Mouse (Mus musculus) gastrocnemius, postnatal 14 days (tissue): ENCODE data around the gene Tgif1. TPM values are rescaled to one million over a fixed set of nuclear protein-coding genes. Genes with fewer than 3 reads are reported as not detected.
"Not testable (repeated sequence)": the region's sequence is repeated elsewhere in the genome, so short reads cannot be mapped to it uniquely, and the experiment has no call there.

Source experiments
- DNase-seq: peaks from one replicate; pipeline ENCODE4 v3.0.0; 2021; ENCODE audit warnings: mixed read lengths
- intact Hi-C: fragments of 180-260 bp; cut with DNase I; formaldehyde crosslinking; loops from one replicate; pipeline ENCODE4 v1.15.1; 2025; ENCODE audit warnings: low total_unique reads
- total RNA-seq, 2 experiments: library from RNA; stranded (reverse); gene quantifications; 2 replicates each; pipeline ENCODE4 v1.2.3; 2021

The Tgif1 gene
- total RNA-seq, 2 experiments from 2014 or later, result 7.2 to 7.3 TPM

DNA sequence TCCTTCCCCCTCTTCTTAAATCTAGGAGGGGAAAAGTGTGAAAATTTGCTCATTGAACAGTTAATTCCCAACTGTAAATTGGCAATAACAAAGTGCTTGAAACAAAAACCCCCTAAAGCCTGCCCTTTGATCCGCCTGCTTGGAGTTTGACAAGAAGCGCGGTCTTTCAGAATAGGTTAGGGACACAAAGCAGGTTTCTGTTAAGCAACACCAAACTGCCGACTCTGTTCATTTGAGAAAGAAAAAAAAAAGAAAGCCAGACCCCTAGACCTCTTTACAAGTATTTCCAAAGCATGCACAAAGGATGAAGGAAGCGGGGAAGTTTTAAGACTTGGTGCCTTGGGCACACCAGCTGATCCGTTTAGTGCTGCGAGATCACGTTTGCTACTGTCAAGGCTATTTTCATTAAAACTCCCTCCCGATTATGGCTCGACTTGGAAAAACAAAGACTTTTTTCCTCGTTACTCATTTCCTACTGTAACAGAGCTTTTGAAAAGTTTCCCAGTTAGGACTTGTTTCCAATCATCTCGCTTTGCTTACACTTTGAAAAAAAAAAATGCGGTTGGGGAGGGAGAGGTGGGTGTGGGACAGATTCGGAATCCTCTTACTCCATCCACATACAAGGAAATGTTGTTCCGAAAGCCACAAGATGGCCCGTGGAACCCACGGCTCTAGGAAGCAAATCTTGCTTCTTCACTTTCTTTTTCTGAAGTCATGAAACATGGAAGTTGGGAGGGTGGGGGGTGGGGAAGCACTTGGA is 5.4 kb downstream of the Tgif1 start:
- no peak for DNase-seq
- intact Hi-C loops, result loop anchor here (5.0 kb wide), 1 partner anchor 119 kb away; no protein-coding TSS in a partner anchor

DNA sequence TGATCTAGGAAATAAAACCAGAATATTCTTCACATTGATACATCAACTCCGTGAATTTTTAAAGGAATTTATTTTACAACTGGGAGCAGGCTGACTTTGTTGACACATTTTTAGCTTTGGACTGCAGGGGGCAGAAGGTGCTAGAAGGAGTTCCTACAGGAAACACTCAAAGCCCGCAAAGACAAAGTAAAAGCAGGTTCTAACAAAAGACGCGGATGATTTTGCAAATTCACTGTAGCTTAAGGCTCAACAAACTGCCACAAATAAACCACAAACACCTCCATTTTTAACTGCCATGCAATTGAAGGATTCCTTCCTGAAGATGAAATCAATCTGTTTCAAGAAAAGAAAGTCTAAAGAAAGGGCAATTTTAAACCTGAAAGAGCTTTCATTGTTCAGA is 6.3 kb downstream of the Tgif1 start:
- no peak for DNase-seq
- intact Hi-C loops, result loop anchor here (5.0 kb wide), 1 partner anchor 120 kb away; no protein-coding TSS in a partner anchor

- intact Hi-C loops, result loop anchor here (5.0 kb wide), 1 partner anchor 121 kb away; no protein-coding TSS in a partner anchor
- no peak for DNase-seq
Measured at GRCm38 (mm10) chr17:70846111-70846644, 7.2 kb downstream of the Tgif1 start.

GRCm38 (mm10) chr17:70845543-70845942 is 7.8 kb downstream of the Tgif1 start:
- no peak for DNase-seq
- intact Hi-C loops, result loop anchor here (5.0 kb wide), 1 partner anchor 122 kb away; no protein-coding TSS in a partner anchor

DNA sequence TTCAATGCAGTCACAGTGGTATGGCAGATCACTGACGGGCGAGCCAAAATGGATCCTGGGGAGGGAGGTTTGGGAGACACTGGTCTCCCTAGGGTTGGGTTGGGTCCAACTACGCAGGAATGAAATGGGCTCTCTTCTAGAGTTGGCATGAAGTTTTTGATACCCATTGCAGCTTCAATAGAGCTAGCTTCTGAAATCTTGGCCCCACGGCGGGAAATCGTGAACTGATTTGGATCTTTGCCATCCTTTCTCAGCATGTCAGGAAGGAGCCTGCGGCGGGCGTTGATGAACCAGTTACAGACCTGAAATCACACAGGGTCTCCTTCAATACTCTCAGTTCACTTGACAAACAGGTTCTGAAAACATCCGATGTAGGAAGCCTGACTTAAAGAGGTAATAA is 8.4 kb downstream of the Tgif1 start:
- intact Hi-C loops, result loop anchor here (5.0 kb wide), 1 partner anchor 122 kb away; no protein-coding TSS in a partner anchor

GRCm38 (mm10) chr17:70843252-70843651 is 10.1 kb downstream of the Tgif1 start:
- DNase-seq, result no peak
- intact Hi-C loops, result no loop called here

More for the DNA sequence above, 8.4 kb downstream of the Tgif1 start:
- no peak for DNase-seq

- DNase-seq, result no peak
- intact Hi-C loops, result no loop called here
Measured at GRCm38 (mm10) chr17:70838533-70838932, 14.8 kb downstream of the Tgif1 start.

DNA sequence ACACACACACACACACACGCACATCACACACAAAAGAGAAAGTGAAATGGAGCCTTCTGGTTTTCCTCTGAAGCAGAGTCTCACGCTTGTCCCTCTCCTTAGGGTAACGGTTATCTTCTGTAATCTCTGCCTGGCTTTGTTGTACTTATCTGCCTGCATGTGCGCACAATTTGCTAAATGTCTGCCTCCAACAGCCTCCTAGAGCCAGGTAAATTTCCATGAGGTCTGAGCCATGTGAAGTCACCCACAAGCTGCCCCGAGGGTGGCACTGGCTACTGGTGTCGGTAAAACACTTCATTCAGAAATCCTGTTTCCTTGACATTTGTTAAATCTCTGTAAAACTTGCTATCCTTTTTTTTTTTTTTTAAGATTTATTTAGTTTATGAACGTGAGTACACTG is 15.3 kb downstream of the Tgif1 start:
- no peak for DNase-seq
- intact Hi-C loops, result no loop called here

DNA sequence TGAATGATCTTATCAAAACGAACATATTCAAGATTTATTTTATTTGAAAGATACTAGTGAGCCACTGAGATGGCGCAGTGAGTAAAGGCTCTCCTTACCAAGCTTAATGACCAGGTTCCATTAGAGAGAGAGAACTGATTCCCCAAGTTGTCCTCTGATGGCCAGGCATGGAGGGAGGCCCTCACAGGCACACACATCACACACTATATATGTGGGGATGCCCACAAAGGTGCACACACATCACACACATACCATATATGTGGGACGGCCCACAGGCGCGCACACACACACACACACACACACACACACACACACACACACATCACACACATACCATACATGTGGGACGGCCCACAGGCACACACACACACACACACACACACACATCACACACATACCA is 15.9 kb downstream of the Tgif1 start:
- intact Hi-C loops, DNase-seq: not testable (repeated sequence)

- intact Hi-C loops, result no loop called here
- DNase-seq, result no peak
Measured at GRCm38 (mm10) chr17:70836820-70837219, 16.5 kb downstream of the Tgif1 start.

DNA sequence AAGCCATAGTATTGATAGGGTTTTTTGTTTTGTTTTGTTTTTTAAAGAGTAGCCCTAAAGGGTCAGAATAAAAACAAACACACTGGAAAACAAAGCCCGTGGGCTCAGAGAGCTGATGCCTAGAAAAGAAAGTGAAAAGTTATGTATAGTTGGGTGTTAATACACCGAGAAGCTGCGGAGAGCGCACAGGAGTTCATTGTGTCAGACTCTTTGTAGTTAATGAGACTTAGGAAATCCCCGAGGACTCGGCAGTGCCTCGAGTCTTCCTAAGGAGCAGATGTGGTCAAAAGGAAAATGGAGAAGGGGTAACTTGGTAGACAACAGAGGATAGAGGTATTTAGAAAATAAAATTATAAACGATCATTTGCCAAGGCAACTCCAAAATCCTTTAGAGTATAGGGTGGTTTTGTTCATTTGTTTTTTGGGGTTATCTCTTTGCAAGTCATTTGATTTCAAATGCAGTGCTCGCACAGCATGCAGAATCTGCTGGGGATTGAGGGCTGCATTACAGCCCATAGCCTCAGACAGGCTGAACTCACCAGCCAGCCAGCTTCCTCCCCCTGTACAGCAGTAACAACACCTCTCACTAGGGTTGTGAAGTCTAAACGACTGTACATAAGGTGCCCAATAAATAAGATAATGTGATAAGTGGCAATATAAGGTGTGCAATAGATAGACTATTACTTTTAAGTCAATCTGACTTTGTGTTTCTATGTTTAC is 18.1 kb downstream of the Tgif1 start:
- intact Hi-C loops, result no loop called here
- DNase-seq, result no peak

DNA sequence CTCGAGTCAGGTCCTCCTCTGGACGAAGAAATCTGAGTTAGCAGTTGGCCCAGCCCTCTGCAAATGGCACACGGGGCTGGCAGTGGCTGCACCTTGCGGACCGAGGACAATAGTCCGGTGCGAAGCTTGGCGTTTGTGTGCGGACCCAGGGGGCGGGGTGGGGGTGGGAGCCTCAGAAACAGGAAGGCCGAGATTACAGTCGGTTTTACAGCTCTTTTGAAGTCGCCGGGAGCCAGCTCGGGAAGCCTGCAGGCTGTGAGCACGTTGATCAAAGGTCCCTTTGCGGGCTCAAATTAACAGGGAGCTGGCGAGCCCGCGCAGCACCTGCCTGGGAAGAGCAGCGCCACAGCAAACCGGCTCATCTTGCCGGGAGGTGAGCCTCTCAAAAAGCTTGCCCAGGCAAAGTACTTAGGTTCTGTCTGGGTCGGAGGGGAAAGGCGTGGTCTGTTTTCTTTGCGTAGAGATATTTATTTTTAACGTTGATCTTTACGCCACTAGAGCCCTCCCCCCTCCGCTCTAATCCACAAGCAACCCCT is 18.8 kb downstream of the Tgif1 start:
- no peak for DNase-seq
- intact Hi-C loops, result no loop called here

DNA sequence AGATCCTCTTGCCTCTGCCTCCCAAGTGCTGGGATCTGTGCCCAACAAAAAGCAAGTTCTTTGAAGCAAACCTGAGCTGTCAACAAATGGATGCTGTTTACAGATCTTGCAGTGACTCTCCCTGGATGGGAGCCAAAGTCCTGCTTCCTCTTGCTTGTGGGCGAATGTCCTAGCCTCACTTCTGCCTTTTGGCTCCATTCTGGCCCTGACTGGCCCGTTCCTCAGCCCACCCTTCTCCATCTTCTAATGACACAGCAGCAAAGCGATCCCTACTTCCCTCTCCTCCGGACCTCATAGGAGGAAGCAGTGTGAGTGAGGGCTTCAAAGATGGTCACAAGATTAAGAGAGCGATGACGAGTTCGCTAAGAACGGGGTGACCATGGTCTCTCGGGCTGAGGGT is 20.8 kb downstream of the Tgif1 start:
- no peak for DNase-seq
- intact Hi-C loops, result no loop called here

DNA sequence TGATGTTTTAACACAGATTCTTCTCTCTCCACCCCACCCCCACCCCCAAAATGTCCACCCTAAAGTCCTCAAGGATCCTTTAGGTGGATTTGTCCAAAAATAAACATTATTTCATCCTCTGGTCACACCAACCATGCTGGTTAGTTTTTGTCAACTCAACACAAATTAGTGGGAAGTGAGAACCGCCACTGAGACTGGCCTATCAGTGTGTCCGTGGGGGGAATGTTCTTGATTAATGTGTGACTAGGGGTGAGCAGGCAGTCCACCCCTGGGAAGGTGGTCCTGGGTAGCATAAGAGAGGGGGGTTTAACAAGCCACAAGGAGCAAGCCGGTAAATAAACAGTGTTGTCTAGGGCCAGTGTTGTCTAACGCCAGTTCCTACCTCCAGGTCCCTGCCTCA is 21.8 kb downstream of the Tgif1 start:
- intact Hi-C loops, result no loop called here
- no peak for DNase-seq

GRCm38 (mm10) chr17:70829943-70830715 is 23.2 kb downstream of the Tgif1 start:
- no peak for DNase-seq
- intact Hi-C loops, result loop anchor here (10.0 kb wide), 1 partner anchor 65 kb away; no protein-coding TSS in a partner anchor

- DNase-seq, result no peak
- intact Hi-C loops, result loop anchor here (10.0 kb wide), 1 partner anchor 64 kb away; no protein-coding TSS in a partner anchor
Measured at GRCm38 (mm10) chr17:70829217-70829616, 24.1 kb downstream of the Tgif1 start.

- intact Hi-C loops, result loop anchor here (10.0 kb wide), 1 partner anchor 64 kb away; no protein-coding TSS in a partner anchor
- no peak for DNase-seq
Measured at GRCm38 (mm10) chr17:70828569-70828968, 24.8 kb downstream of the Tgif1 start.

- intact Hi-C loops, result loop anchor here (10.0 kb wide), 1 partner anchor 63 kb away; no protein-coding TSS in a partner anchor
- no peak for DNase-seq
Measured at GRCm38 (mm10) chr17:70828180-70828528, 25.2 kb downstream of the Tgif1 start.
